Comparison of ENCODE assay signal across 28 mouse cellular contexts in the genomic region with DNA sequence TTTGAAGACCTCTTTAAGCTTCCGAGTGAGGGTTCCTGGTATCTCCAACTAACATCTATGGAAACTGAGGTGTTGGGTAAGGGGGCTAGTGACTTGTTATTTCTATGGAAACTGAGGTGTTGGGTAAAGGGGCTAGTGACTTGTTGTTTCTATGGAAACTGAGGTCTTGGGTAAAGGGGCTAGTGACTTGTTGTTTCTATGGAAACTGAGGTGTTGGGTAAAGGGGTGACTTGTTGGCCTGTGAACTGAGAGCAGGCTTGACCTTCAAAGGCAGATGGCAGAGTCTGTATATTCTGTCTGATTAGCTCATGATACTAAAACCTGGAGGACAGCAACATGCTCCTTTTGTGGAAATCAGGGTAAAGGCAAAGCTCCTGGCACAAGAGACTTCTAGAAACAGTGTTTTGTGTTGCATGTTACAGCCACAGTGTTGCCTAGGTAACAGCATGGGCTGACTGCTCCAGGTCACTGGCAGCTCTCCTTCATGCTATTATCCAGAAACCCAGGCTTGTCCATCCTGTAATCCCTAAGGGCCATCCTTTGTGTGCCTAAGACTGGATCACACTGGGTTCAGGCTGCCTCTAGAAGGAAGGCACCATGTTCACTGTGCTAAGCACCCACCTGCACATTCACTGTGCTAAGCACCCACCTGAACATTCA. TPM values are rescaled to one million over a fixed set of nuclear protein-coding genes. Genes with fewer than 3 reads are reported as not detected.
DNase-seq lines count a peak whose midpoint lies in the region; ATAC-seq lines count a peak whose summit lies in the region.
"Had no signal": no experiment of that assay in that cellular context is flagged by ENCODE, and none has a peak within 500 bp of the region (broad histone marks: within the 10 kb centered on the region; RNA-seq: fewer than 3 reads in every experiment).

No protein-coding gene starts in this region.

- H3K4me3 ChIP-seq in heart, embryonic 10.5 days, result no peak overlapping the region
- H3K4me3 ChIP-seq in hindbrain, embryonic 15.5 days, result no peak overlapping the region
- no peak overlapping the region for H3K4me3 ChIP-seq in midbrain, embryonic 16.5 days (ENCODE audit: low read depth, low read length)
- H3K4me3 ChIP-seq: embryonic facial prominence, embryonic 12.5 days; erythroblast, embryonic 14.5 days; limb, embryonic 13.5 days; lung, embryonic 15.5 days; neural tube, embryonic 13.5 days had no signal

- no peak overlapping the region for H3K9ac ChIP-seq in hindbrain, embryonic 15.5 days
- no peak overlapping the region for H3K9ac ChIP-seq in midbrain, embryonic 16.5 days (ENCODE audit: low read depth, low read length)
- H3K9ac ChIP-seq: embryonic facial prominence, embryonic 12.5 days; limb, embryonic 13.5 days; liver, embryonic 14.5 days; lung, embryonic 15.5 days; neural tube, embryonic 13.5 days had no signal

- no peaks in the 10 kb centered on the region for H3K36me3 ChIP-seq in heart, embryonic 10.5 days
- no peaks in the 10 kb centered on the region for H3K36me3 ChIP-seq in hindbrain, embryonic 15.5 days
- H3K36me3 ChIP-seq in midbrain, embryonic 16.5 days (ENCODE audit: control insufficient read depth, insufficient read depth, low read length), result no peaks in the 10 kb centered on the region
- H3K36me3 ChIP-seq: embryonic facial prominence, embryonic 12.5 days; limb, embryonic 13.5 days; lung, embryonic 15.5 days; neural tube, embryonic 13.5 days had no signal

- H3K4me2 ChIP-seq in hindbrain, embryonic 15.5 days, result no peak overlapping the region
- H3K4me2 ChIP-seq in midbrain, embryonic 16.5 days (ENCODE audit: low read length), result no peak overlapping the region
- H3K4me2 ChIP-seq: embryonic facial prominence, embryonic 12.5 days; limb, embryonic 13.5 days; lung, embryonic 15.5 days; neural tube, embryonic 13.5 days had no signal

- H3K9me3 ChIP-seq in heart, embryonic 10.5 days, result no peaks in the 10 kb centered on the region
- no peaks in the 10 kb centered on the region for H3K9me3 ChIP-seq in hindbrain, embryonic 15.5 days
- H3K9me3 ChIP-seq in midbrain, embryonic 16.5 days (replicated peaks; ENCODE audit: control insufficient read depth, low read length, poor library complexity, severe bottlenecking), result no peaks in the 10 kb centered on the region
- H3K9me3 ChIP-seq: embryonic facial prominence, embryonic 12.5 days; limb, embryonic 13.5 days; lung, embryonic 15.5 days; neural tube, embryonic 13.5 days had no signal

- 45% methylated on average over 1 of the region's 1 CpGs for whole genome bisulfite sequencing in heart, embryonic 10.5 days
- WGBS in hindbrain, embryonic 15.5 days, result 85% methylated on average over 1 of the region's 1 CpGs
- 85% methylated on average over 1 of the region's 1 CpGs for WGBS in midbrain, embryonic 16.5 days

- ATAC-seq in hindbrain, embryonic 15.5 days (ENCODE audit: low FRiP score, low read depth), result 0 out of 2 replicates have a peak, but pooled peaks have one; percentile 42
- peak; percentile 71 for ATAC-seq in midbrain, embryonic 16.5 days

- DNase-seq in heart, embryonic 10.5 days (ENCODE audit: low spot score), result peak; percentile 57
- DNase-seq in heart, adult 18-20 months, result no peak
- peak; percentile 59 for DNase-seq in R1 (ENCODE audit: low read depth, low spot score)
- no peak for DNase-seq in ovary, adult 18-20 months (ENCODE audit: low spot score)
- no peak for DNase-seq in left cerebral cortex, adult 11 months (ENCODE audit: low spot score)
- DNase-seq: adrenal gland, adult 2 months; cerebellum, adult 9-10 months; gastrocnemius, postnatal 25 days; kidney, adult 18-20 months; kidney, postnatal 10 days had no signal

- H3K27me3 ChIP-seq in heart, embryonic 10.5 days (ENCODE audit: insufficient read depth, poor library complexity, severe bottlenecking), result peaks cover 59% of the 10 kb centered on the region
- peaks cover 26% of the 10 kb centered on the region for H3K27me3 ChIP-seq in hindbrain, embryonic 15.5 days
- H3K27me3 ChIP-seq in midbrain, embryonic 16.5 days (ENCODE audit: control insufficient read depth, insufficient read depth, low read depth, low read length), result peaks cover 18% of the 10 kb centered on the region
- H3K27me3 ChIP-seq: lung, embryonic 15.5 days had no signal

- no peak overlapping the region for H3K27ac ChIP-seq in heart, embryonic 10.5 days
- no peak overlapping the region for H3K27ac ChIP-seq in hindbrain, embryonic 15.5 days (replicated peaks)
- H3K27ac ChIP-seq in midbrain, embryonic 16.5 days (ENCODE audit: low read length), result no peak overlapping the region
- H3K27ac ChIP-seq: embryonic facial prominence, embryonic 12.5 days; limb, embryonic 13.5 days; liver, embryonic 14.5 days; lung, embryonic 15.5 days; neural tube, embryonic 13.5 days; stomach, postnatal 0 days had no signal

- H3K4me1 ChIP-seq in heart, embryonic 10.5 days, result no peaks in the 10 kb centered on the region
- H3K4me1 ChIP-seq in hindbrain, embryonic 15.5 days (replicated peaks), result 0 out of 2 replicates have a peak, but pooled peaks cover 1% of the 10 kb centered on the region
- H3K4me1 ChIP-seq in midbrain, embryonic 16.5 days (ENCODE audit: control insufficient read depth, insufficient read depth, low read length), result 0 out of 2 replicates have a peak, but pooled peaks cover 5% of the 10 kb centered on the region
- H3K4me1 ChIP-seq: embryonic facial prominence, embryonic 12.5 days had no signal

RNA-seq across cellular contexts. Expression of a gene that starts 25.6 kb away (rescaled TPM):
- polyA plus RNA-seq in heart, embryonic 10.5 days (2016; fragmentation: Nextera tagmentation; extraction: Ambion mirVana), result not detected in 2 replicates
- total RNA-seq in heart, adult 18-20 months (2021), result not detected
- polyA plus RNA-seq in hindbrain, embryonic 15.5 days (2015; fragmentation: Nextera tagmentation; extraction: Ambion mirVana), result 1.4 and 2.7 TPM in 2 replicates
- 0.14 TPM in 1 of 2 replicates, not detected in the other for polyA plus RNA-seq in midbrain, embryonic 16.5 days (2015; fragmentation: Nextera tagmentation; extraction: Ambion mirVana)
- total RNA-seq: adrenal gland, adult 2 months; gastrocnemius, postnatal 25 days; layer of hippocampus, adult 18-20 months; layer of hippocampus, postnatal 25 days; left cerebral cortex, postnatal 14 days; monocyte, adult 5-6 weeks had no signal
- polyA plus RNA-seq: adrenal gland, adult 2 months; C2C12; cortical plate, adult 2 months; erythroblast, embryonic 14.5 days; heart, postnatal 0 days; limb, embryonic 13.5 days; liver, embryonic 14.5 days; lung, embryonic 15.5 days; thymus, postnatal 0 days; urinary bladder, adult 2 months had no signal

RNA-seq across cellular contexts. Expression of a gene that starts 48.6 kb away (rescaled TPM):
- polyA plus RNA-seq in heart, embryonic 10.5 days (2016; fragmentation: Nextera tagmentation; extraction: Ambion mirVana), result 23.9 and 29.6 TPM in 2 replicates
- 10 to 100 TPM; 62.6 to 68.2 TPM for total RNA-seq in heart, adult 18-20 months (2021)
- polyA plus RNA-seq in hindbrain, embryonic 15.5 days (2015; fragmentation: Nextera tagmentation; extraction: Ambion mirVana), result 9.6 and 11.5 TPM in 2 replicates
- polyA plus RNA-seq in midbrain, embryonic 16.5 days (2015; fragmentation: Nextera tagmentation; extraction: Ambion mirVana), result 6.7 TPM in 2 replicates

Comparison
In these comparisons a context has a peak if more than half of its experiments do, and no peak if none do; other contexts are left out.
1. DNase-seq: peak in heart, embryonic 10.5 days (single experiment) and R1 (single experiment); none in heart, adult 18-20 months (0 of 2), ovary, adult 18-20 months (single experiment) and left cerebral cortex, adult 11 months (single experiment).